Comparison of ENCODE assay signal across 10 mouse cellular contexts in the genomic region with DNA sequence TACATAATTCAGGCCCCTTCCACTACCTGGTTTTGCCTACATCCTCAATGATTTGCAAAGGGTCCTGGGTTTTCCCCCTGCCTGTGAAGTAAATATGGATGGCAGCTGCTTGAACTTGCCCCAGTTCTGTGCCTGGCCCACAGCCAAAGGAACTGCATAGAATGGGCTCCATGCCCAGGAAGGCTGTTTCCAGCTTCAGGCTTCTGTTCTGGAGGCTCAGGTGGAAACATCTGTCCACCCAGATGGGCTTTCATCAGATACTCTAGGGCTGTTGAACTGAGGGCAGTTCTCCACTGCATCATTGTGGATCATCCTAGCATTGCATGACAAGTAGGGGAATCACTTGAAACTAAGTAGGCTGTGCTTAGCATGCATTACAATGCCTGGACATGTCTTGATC. TPM values are rescaled to one million over a fixed set of nuclear protein-coding genes. Genes with fewer than 3 reads are reported as not detected.
A peak's percentile ranks its signal among the peaks of the same experiment; 100 is the strongest.
DNase-seq lines count a peak whose midpoint lies in the region; ATAC-seq lines count a peak whose summit lies in the region.
"Had no signal": no experiment of that assay in that cellular context is flagged by ENCODE, and none has a peak within 500 bp of the region (broad histone marks: within the 10 kb centered on the region; RNA-seq: fewer than 3 reads in every experiment).

No protein-coding gene starts in this region.

- ATAC-seq in intestine, embryonic 15.5 days: 0 out of 2 replicates have a peak, but pooled peaks have one; percentile 34
- ATAC-seq in intestine, embryonic 16.5 days: no peak
- peak; percentile 45; the same call in 1 of the 2 replicates for ATAC-seq in forebrain, embryonic 16.5 days
- peak; percentile 69 for ATAC-seq in lung, embryonic 16.5 days (ENCODE audit: low read depth)
- ATAC-seq: Patski had no signal

- peaks cover 38% of the 10 kb centered on the region for H3K36me3 ChIP-seq in intestine, embryonic 15.5 days
- H3K36me3 ChIP-seq in intestine, embryonic 16.5 days (ENCODE audit: control insufficient read depth, insufficient read depth, low read length): peaks cover 15% of the 10 kb centered on the region; the same call in 1 of the 2 replicates
- H3K36me3 ChIP-seq in forebrain, embryonic 16.5 days (ENCODE audit: control insufficient read depth, insufficient read depth): peaks cover 56% of the 10 kb centered on the region
- H3K36me3 ChIP-seq in lung, embryonic 16.5 days (ENCODE audit: control insufficient read depth, insufficient read depth, low read length): peaks cover 38% of the 10 kb centered on the region

- no peak overlapping the region for H3K9ac ChIP-seq in intestine, embryonic 15.5 days
- H3K9ac ChIP-seq in intestine, embryonic 16.5 days (ENCODE audit: low read depth, low read length): no peak overlapping the region
- H3K9ac ChIP-seq in forebrain, embryonic 16.5 days (replicated peaks; ENCODE audit: low read depth, low read length): no peak overlapping the region
- H3K9ac ChIP-seq in lung, embryonic 16.5 days (ENCODE audit: low read length): no peak overlapping the region

- H3K4me2 ChIP-seq in intestine, embryonic 15.5 days (replicated peaks): no peak overlapping the region
- no peak overlapping the region for H3K4me2 ChIP-seq in intestine, embryonic 16.5 days (ENCODE audit: low read depth, low read length)
- H3K4me2 ChIP-seq in forebrain, embryonic 16.5 days (ENCODE audit: low read length): no peak overlapping the region
- no peak overlapping the region for H3K4me2 ChIP-seq in lung, embryonic 16.5 days (ENCODE audit: low read depth, low read length)

- no peak overlapping the region for H3K27ac ChIP-seq in intestine, embryonic 15.5 days
- H3K27ac ChIP-seq in intestine, embryonic 16.5 days (ENCODE audit: low read length): no peak overlapping the region
- peak overlapping the region; percentile 14; the same call in 1 of the 2 replicates for H3K27ac ChIP-seq in forebrain, embryonic 16.5 days (ENCODE audit: low read length)
- H3K27ac ChIP-seq in lung, embryonic 16.5 days (ENCODE audit: low read length): no peak overlapping the region; the same call in 1 of the 2 replicates

- no peaks in the 10 kb centered on the region for H3K27me3 ChIP-seq in intestine, embryonic 15.5 days (replicated peaks)
- no peaks in the 10 kb centered on the region for H3K27me3 ChIP-seq in intestine, embryonic 16.5 days (replicated peaks; ENCODE audit: control insufficient read depth, insufficient read depth, low read length)
- no peaks in the 10 kb centered on the region for H3K27me3 ChIP-seq in forebrain, embryonic 16.5 days (replicated peaks; ENCODE audit: control insufficient read depth, insufficient read depth, low read length)
- H3K27me3 ChIP-seq in lung, embryonic 16.5 days (ENCODE audit: control insufficient read depth, insufficient read depth, low read depth, low read length): no peaks in the 10 kb centered on the region
- H3K27me3 ChIP-seq: megakaryocyte, embryonic 14.5 days; Patski had no signal

- no peaks in the 10 kb centered on the region for H3K9me3 ChIP-seq in intestine, embryonic 15.5 days
- H3K9me3 ChIP-seq in intestine, embryonic 16.5 days (ENCODE audit: control insufficient read depth, low read length): no peaks in the 10 kb centered on the region
- no peaks in the 10 kb centered on the region for H3K9me3 ChIP-seq in forebrain, embryonic 16.5 days (ENCODE audit: control insufficient read depth, low read length)
- H3K9me3 ChIP-seq in lung, embryonic 16.5 days (ENCODE audit: control insufficient read depth, low read length): no peaks in the 10 kb centered on the region
- H3K9me3 ChIP-seq: megakaryocyte, embryonic 14.5 days had no signal

- 0 out of 2 replicates have a peak, but pooled peaks cover 3% of the 10 kb centered on the region for H3K4me1 ChIP-seq in intestine, embryonic 15.5 days (replicated peaks)
- no peaks in the 10 kb centered on the region for H3K4me1 ChIP-seq in intestine, embryonic 16.5 days (ENCODE audit: control insufficient read depth, insufficient read depth, low read length)
- peaks cover 7% of the 10 kb centered on the region for H3K4me1 ChIP-seq in forebrain, embryonic 16.5 days (replicated peaks; ENCODE audit: control insufficient read depth, insufficient read depth, low read length)
- H3K4me1 ChIP-seq in lung, embryonic 16.5 days (replicated peaks; ENCODE audit: control insufficient read depth, insufficient read depth, low read length): no peaks in the 10 kb centered on the region

- peak; percentile 46 for DNase-seq in adrenal gland, adult 2 months
- DNase-seq in kidney, adult 9 months: peak; percentile 32
- no peak for DNase-seq in embryo, embryonic 10.5 days (ENCODE audit: low spot score)
- DNase-seq in c-Kit-positive CD71-positive TER-119-positive erythroid progenitor cells, embryonic 14.5 days (ENCODE audit: low spot score): no peak

- H3K4me3 ChIP-seq in intestine, embryonic 15.5 days (replicated peaks): no peak overlapping the region
- H3K4me3 ChIP-seq in intestine, embryonic 16.5 days (ENCODE audit: low read length): no peak overlapping the region
- H3K4me3 ChIP-seq in forebrain, embryonic 16.5 days (replicated peaks; ENCODE audit: low read length): no peak overlapping the region
- no peak overlapping the region for H3K4me3 ChIP-seq in lung, embryonic 16.5 days (ENCODE audit: low read length)
- H3K4me3 ChIP-seq: megakaryocyte, embryonic 14.5 days had no signal

RNA-seq across cellular contexts. Expression of a gene that starts 18.2 kb away (rescaled TPM):
- 187 and 189 TPM in 2 replicates for polyA plus RNA-seq in intestine, embryonic 15.5 days (2015; fragmentation: Nextera tagmentation; extraction: Ambion mirVana)
- polyA plus RNA-seq in intestine, embryonic 16.5 days (2015; fragmentation: Nextera tagmentation; extraction: Ambion mirVana): 163 and 176 TPM in 2 replicates
- total RNA-seq in adrenal gland, adult 2 months (2021): 100 to 1,000 TPM; 139 to 162 TPM
- 26.8 and 35.2 TPM in 2 replicates for polyA plus RNA-seq in adrenal gland, adult 2 months (2012; rRNA removed)
- 271 and 287 TPM in 2 replicates for polyA plus RNA-seq in forebrain, embryonic 16.5 days (2015; fragmentation: Nextera tagmentation; extraction: Ambion mirVana)
- 192 and 200 TPM in 2 replicates for polyA plus RNA-seq in lung, embryonic 16.5 days (2015; fragmentation: Nextera tagmentation; extraction: Ambion mirVana)

RNA-seq across cellular contexts. Expression of a gene that starts 30.1 kb away (rescaled TPM):
- polyA plus RNA-seq in intestine, embryonic 15.5 days (2015; fragmentation: Nextera tagmentation; extraction: Ambion mirVana): 589 and 626 TPM in 2 replicates
- 537 and 561 TPM in 2 replicates for polyA plus RNA-seq in intestine, embryonic 16.5 days (2015; fragmentation: Nextera tagmentation; extraction: Ambion mirVana)
- 100 to 1,000 TPM; 226 to 292 TPM for total RNA-seq in adrenal gland, adult 2 months (2021)
- 80.0 and 99.4 TPM in 2 replicates for polyA plus RNA-seq in adrenal gland, adult 2 months (2012; rRNA removed)
- 610 and 624 TPM in 2 replicates for polyA plus RNA-seq in forebrain, embryonic 16.5 days (2015; fragmentation: Nextera tagmentation; extraction: Ambion mirVana)
- 699 and 778 TPM in 2 replicates for polyA plus RNA-seq in lung, embryonic 16.5 days (2015; fragmentation: Nextera tagmentation; extraction: Ambion mirVana)

RNA-seq across cellular contexts. Expression of a gene that starts 36.2 kb away (rescaled TPM):
- not detected in 2 replicates for polyA plus RNA-seq in intestine, embryonic 15.5 days (2015; fragmentation: Nextera tagmentation; extraction: Ambion mirVana)
- polyA plus RNA-seq in intestine, embryonic 16.5 days (2015; fragmentation: Nextera tagmentation; extraction: Ambion mirVana): not detected in 2 replicates
- not detected for total RNA-seq in adrenal gland, adult 2 months (2021)
- polyA plus RNA-seq in adrenal gland, adult 2 months (2012; rRNA removed): not detected in 2 replicates
- polyA plus RNA-seq in forebrain, embryonic 16.5 days (2015; fragmentation: Nextera tagmentation; extraction: Ambion mirVana): not detected in 2 replicates
- not detected in 2 replicates for polyA plus RNA-seq in lung, embryonic 16.5 days (2015; fragmentation: Nextera tagmentation; extraction: Ambion mirVana)
- polyA plus RNA-seq: Patski had no signal

Comparison
In these comparisons a context has a peak if more than half of its experiments do, and no peak if none do; other contexts are left out.
1. DNase-seq: peak in adrenal gland, adult 2 months (single experiment) and kidney, adult 9 months (single experiment); none in embryo, embryonic 10.5 days (single experiment) and c-Kit-positive CD71-positive TER-119-positive erythroid progenitor cells, embryonic 14.5 days (single experiment).